Mouse (Mus musculus): Measurements from ENCODE around the gene Fam19a4. TPM values are rescaled to one million over a fixed set of nuclear protein-coding genes. Genes with fewer than 3 reads are reported as not detected.
A peak's percentile ranks its signal among the peaks of the same experiment; 100 is the strongest.

Gene Fam19a4
- polyA plus RNA-seq (2015; fragmentation: Nextera tagmentation; extraction: Ambion mirVana): 0.10 TPM in 2 replicates

GRCm38 (mm10) chr6:97060074-97060681 is at the start of gene Fam19a4:
Gene Fam19a4 (minus strand): TSS chr6:97060413.
- H3K36me3 ChIP-seq (ENCODE audit: control insufficient read depth, insufficient read depth, low read length): no peaks in the 10 kb centered on the region
- no peak within 1 kb of the TSS for H3K27ac ChIP-seq (ENCODE audit: low read length)
- H3K4me2 ChIP-seq (ENCODE audit: low read depth, low read length): peak within 1 kb of the TSS; percentile 88
- no peaks in the 10 kb centered on the region for H3K9me3 ChIP-seq (ENCODE audit: control insufficient read depth, low read length)
- peak; percentile 88 for ATAC-seq
- under 1% methylated on average over 30 of the region's 30 CpGs for WGBS
- peak within 1 kb of the TSS; percentile 48 for H3K4me3 ChIP-seq (ENCODE audit: low read length)
- 0 out of 2 replicates have a peak, but pooled peaks cover 8% of the 10 kb centered on the region for H3K4me1 ChIP-seq (ENCODE audit: control insufficient read depth, insufficient read depth, low read length)
- peaks cover 19% of the 10 kb centered on the region for H3K27me3 ChIP-seq (replicated peaks; ENCODE audit: control insufficient read depth, insufficient read depth, low read length)
- H3K9ac ChIP-seq (ENCODE audit: low read depth, low read length): 0 out of 2 replicates have a peak within 1 kb of the TSS, but pooled peaks have one; percentile 8

- Histone ChIP-seq H3K9ac (ENCODE audit: low read depth, low read length) (no peak overlapping the region), H3K4me2 (ENCODE audit: low read depth, low read length) (no peak overlapping the region), H3K27me3 (replicated peaks; ENCODE audit: control insufficient read depth, insufficient read depth, low read length) (0 out of 2 replicates have a peak, but pooled peaks cover 3% of the 10 kb centered on the region), H3K36me3 (ENCODE audit: control insufficient read depth, insufficient read depth, low read length) (no peaks in the 10 kb centered on the region), H3K4me3 (ENCODE audit: low read length) (no peak overlapping the region), H3K9me3 (ENCODE audit: control insufficient read depth, low read length) (no peaks in the 10 kb centered on the region), H3K4me1 (ENCODE audit: control insufficient read depth, insufficient read depth, low read length) (no peaks in the 10 kb centered on the region), H3K27ac (ENCODE audit: low read length) (no peak overlapping the region)
- peak; percentile 52 for ATAC-seq
- 22% methylated on average over 2 of the region's 2 CpGs for whole genome bisulfite sequencing
Observed at GRCm38 (mm10) chr6:97106777-97107176, 46.6 kb upstream of the Fam19a4 start.

DNA sequence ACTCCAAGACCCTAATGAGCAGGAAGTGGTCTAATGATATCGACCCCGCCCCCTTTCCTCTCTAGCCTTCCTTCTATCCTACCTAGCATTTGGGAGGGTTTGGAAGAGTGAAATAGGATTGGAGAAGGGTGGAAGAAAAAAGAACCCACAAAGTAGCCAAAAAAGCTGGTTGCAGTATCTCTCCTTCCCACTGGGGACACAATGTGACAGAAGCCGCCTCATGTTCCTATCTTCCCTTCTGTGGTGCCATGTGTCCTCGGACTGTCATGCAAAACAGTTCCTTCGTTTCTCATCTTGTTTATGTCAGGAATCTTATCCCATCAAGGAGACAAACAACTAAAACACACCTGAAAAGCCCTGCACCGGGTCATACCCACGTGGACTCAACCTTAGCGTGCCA is 45.9 kb upstream of the Fam19a4 start:
- H3K4me3 ChIP-seq (ENCODE audit: low read length): no peak overlapping the region
- 0 out of 2 replicates have a peak, but pooled peaks cover 3% of the 10 kb centered on the region for H3K27me3 ChIP-seq (replicated peaks; ENCODE audit: control insufficient read depth, insufficient read depth, low read length)
- H3K4me2 ChIP-seq (ENCODE audit: low read depth, low read length): no peak overlapping the region
- ATAC-seq: no peak
- no peak overlapping the region for H3K27ac ChIP-seq (ENCODE audit: low read length)
- no peaks in the 10 kb centered on the region for H3K9me3 ChIP-seq (ENCODE audit: control insufficient read depth, low read length)
- WGBS: 88% methylated on average over 8 of the region's 8 CpGs
- H3K36me3 ChIP-seq (ENCODE audit: control insufficient read depth, insufficient read depth, low read length): no peaks in the 10 kb centered on the region
- no peak overlapping the region for H3K9ac ChIP-seq (ENCODE audit: low read depth, low read length)
- no peaks in the 10 kb centered on the region for H3K4me1 ChIP-seq (ENCODE audit: control insufficient read depth, insufficient read depth, low read length)

GRCm38 (mm10) chr6:97104264-97104852 is 44.1 kb upstream of the Fam19a4 start:
- no peaks in the 10 kb centered on the region for H3K36me3 ChIP-seq (ENCODE audit: control insufficient read depth, insufficient read depth, low read length)
- no peak overlapping the region for H3K27ac ChIP-seq (ENCODE audit: low read length)
- ATAC-seq: peak; percentile 76
- no peak overlapping the region for H3K4me3 ChIP-seq (ENCODE audit: low read length)
- WGBS: 62% methylated on average over 7 of the region's 7 CpGs
- H3K27me3 ChIP-seq (replicated peaks; ENCODE audit: control insufficient read depth, insufficient read depth, low read length): 0 out of 2 replicates have a peak, but pooled peaks cover 3% of the 10 kb centered on the region
- no peaks in the 10 kb centered on the region for H3K4me1 ChIP-seq (ENCODE audit: control insufficient read depth, insufficient read depth, low read length)
- H3K9ac ChIP-seq (ENCODE audit: low read depth, low read length): no peak overlapping the region
- H3K9me3 ChIP-seq (ENCODE audit: control insufficient read depth, low read length): no peaks in the 10 kb centered on the region
- H3K4me2 ChIP-seq (ENCODE audit: low read depth, low read length): no peak overlapping the region

DNA sequence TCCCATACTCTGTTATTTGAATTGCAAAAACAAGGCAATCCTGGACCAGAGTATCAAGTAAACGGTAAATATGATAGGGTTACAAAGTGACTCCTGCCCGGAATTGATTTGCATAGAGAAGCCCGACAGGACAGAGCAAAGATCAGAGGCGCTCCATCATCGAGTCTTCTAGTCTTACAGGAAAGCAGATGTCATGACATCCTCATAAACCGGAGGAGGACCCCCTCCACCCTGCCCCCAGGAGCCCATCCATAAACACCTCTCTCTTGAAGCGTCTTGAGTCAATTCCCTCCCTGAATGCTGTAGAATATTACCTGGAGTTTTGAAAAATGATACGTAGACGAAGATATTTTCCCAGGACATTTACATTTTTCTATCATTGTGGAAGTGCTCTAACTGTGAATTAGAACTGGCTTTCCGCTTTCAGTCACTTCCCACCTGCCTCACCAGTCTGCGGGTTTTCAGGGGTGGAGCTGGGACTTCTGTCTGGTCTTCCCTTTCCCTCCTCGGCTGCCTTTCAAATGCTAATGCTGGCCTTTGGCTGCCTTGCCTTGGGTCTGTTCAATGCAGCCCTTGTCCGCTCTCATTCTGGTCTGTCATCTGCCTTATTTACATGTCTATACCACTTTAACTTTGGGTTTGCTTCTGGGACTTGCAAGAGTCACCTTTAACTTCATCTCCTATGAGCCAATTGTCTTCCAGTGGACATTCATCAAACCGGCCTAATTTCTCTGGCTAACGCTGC is 41.9 kb upstream of the Fam19a4 start:
- H3K9me3 ChIP-seq (ENCODE audit: control insufficient read depth, low read length): no peaks in the 10 kb centered on the region
- WGBS: 16% methylated on average over 15 of the region's 15 CpGs
- H3K4me1 ChIP-seq (ENCODE audit: control insufficient read depth, insufficient read depth, low read length): no peaks in the 10 kb centered on the region
- 0 out of 2 replicates have a peak, but pooled peaks cover 3% of the 10 kb centered on the region for H3K27me3 ChIP-seq (replicated peaks; ENCODE audit: control insufficient read depth, insufficient read depth, low read length)
- no peak overlapping the region for H3K27ac ChIP-seq (ENCODE audit: low read length)
- no peaks in the 10 kb centered on the region for H3K36me3 ChIP-seq (ENCODE audit: control insufficient read depth, insufficient read depth, low read length)
- H3K4me2 ChIP-seq (ENCODE audit: low read depth, low read length): no peak overlapping the region
- no peak for ATAC-seq
- no peak overlapping the region for H3K4me3 ChIP-seq (ENCODE audit: low read length)
- H3K9ac ChIP-seq (ENCODE audit: low read depth, low read length): no peak overlapping the region

- 23% methylated on average over 12 of the region's 12 CpGs for WGBS
Observed at GRCm38 (mm10) chr6:97101190-97101957, 41.2 kb upstream of the Fam19a4 start.

GRCm38 (mm10) chr6:97082336-97082735 is 22.1 kb upstream of the Fam19a4 start:
- H3K27me3 ChIP-seq (replicated peaks; ENCODE audit: control insufficient read depth, insufficient read depth, low read length): no peaks in the 10 kb centered on the region
- no peaks in the 10 kb centered on the region for H3K36me3 ChIP-seq (ENCODE audit: control insufficient read depth, insufficient read depth, low read length)
- no peak for ATAC-seq
- H3K4me1 ChIP-seq (ENCODE audit: control insufficient read depth, insufficient read depth, low read length): no peaks in the 10 kb centered on the region
- no peaks in the 10 kb centered on the region for H3K9me3 ChIP-seq (ENCODE audit: control insufficient read depth, low read length)
- H3K4me2 ChIP-seq (ENCODE audit: low read depth, low read length): no peak overlapping the region
- H3K27ac ChIP-seq (ENCODE audit: low read length): no peak overlapping the region
- H3K9ac ChIP-seq (ENCODE audit: low read depth, low read length): no peak overlapping the region
- H3K4me3 ChIP-seq (ENCODE audit: low read length): no peak overlapping the region
- 83% methylated on average over 2 of the region's 2 CpGs for WGBS

More at GRCm38 (mm10) chr6:97101190-97101957, 41.2 kb upstream of the Fam19a4 start:
- no peaks in the 10 kb centered on the region for H3K36me3 ChIP-seq (ENCODE audit: control insufficient read depth, insufficient read depth, low read length)
- 0 out of 2 replicates have a peak, but pooled peaks cover 3% of the 10 kb centered on the region for H3K27me3 ChIP-seq (replicated peaks; ENCODE audit: control insufficient read depth, insufficient read depth, low read length)
- no peak overlapping the region for H3K4me3 ChIP-seq (ENCODE audit: low read length)
- no peaks in the 10 kb centered on the region for H3K9me3 ChIP-seq (ENCODE audit: control insufficient read depth, low read length)
- no peak overlapping the region for H3K9ac ChIP-seq (ENCODE audit: low read depth, low read length)
- H3K4me2 ChIP-seq (ENCODE audit: low read depth, low read length): no peak overlapping the region
- H3K4me1 ChIP-seq (ENCODE audit: control insufficient read depth, insufficient read depth, low read length): no peaks in the 10 kb centered on the region
- H3K27ac ChIP-seq (ENCODE audit: low read length): no peak overlapping the region
- no peak for ATAC-seq

- Histone ChIP-seq H3K4me3 (ENCODE audit: low read length) (no peak overlapping the region), H3K9ac (ENCODE audit: low read depth, low read length) (no peak overlapping the region), H3K4me1 (ENCODE audit: control insufficient read depth, insufficient read depth, low read length) (no peaks in the 10 kb centered on the region), H3K4me2 (ENCODE audit: low read depth, low read length) (no peak overlapping the region), H3K9me3 (ENCODE audit: control insufficient read depth, low read length) (no peaks in the 10 kb centered on the region), H3K27me3 (replicated peaks; ENCODE audit: control insufficient read depth, insufficient read depth, low read length) (no peaks in the 10 kb centered on the region), H3K36me3 (ENCODE audit: control insufficient read depth, insufficient read depth, low read length) (no peaks in the 10 kb centered on the region), H3K27ac (ENCODE audit: low read length) (no peak overlapping the region)
- WGBS: 40% methylated on average over 9 of the region's 9 CpGs
- ATAC-seq: no peak
Observed at GRCm38 (mm10) chr6:97080016-97080415, 19.8 kb upstream of the Fam19a4 start.

DNA sequence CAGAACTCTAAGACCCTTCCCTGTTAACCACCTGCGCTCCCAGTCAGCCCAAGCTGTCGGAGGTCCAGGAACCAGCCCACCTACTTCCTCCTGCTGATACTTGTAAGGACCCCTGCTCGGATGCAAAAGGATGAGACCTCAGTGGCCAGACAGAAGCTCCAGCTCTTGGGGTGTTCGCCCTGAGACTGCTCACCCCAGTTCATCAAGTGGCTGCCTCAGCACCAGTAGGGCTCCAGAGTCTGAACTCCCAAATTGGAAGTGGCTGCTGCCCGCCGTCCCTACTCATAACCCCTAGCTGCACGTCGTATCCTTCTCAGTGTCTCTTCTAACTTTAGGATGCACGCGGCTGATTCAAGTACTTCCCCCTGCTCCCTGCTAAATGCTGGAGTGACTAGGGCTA is 614 bp downstream of the Fam19a4 start:
- no peak for ATAC-seq
- H3K4me2 ChIP-seq (ENCODE audit: low read depth, low read length): peak overlapping the region; percentile 88
- no peaks in the 10 kb centered on the region for H3K36me3 ChIP-seq (ENCODE audit: control insufficient read depth, insufficient read depth, low read length)
- no peak overlapping the region for H3K9ac ChIP-seq (ENCODE audit: low read depth, low read length)
- H3K4me3 ChIP-seq (ENCODE audit: low read length): peak overlapping the region; percentile 48
- H3K4me1 ChIP-seq (ENCODE audit: control insufficient read depth, insufficient read depth, low read length): 0 out of 2 replicates have a peak, but pooled peaks cover 8% of the 10 kb centered on the region
- peaks cover 19% of the 10 kb centered on the region for H3K27me3 ChIP-seq (replicated peaks; ENCODE audit: control insufficient read depth, insufficient read depth, low read length)
- WGBS: 3% methylated on average over 10 of the region's 10 CpGs
- H3K27ac ChIP-seq (ENCODE audit: low read length): no peak overlapping the region
- no peaks in the 10 kb centered on the region for H3K9me3 ChIP-seq (ENCODE audit: control insufficient read depth, low read length)
